Mouse (Mus musculus): ENCODE results near the gene Hoxb3. TPM values are rescaled to one million over a fixed set of nuclear protein-coding genes. Genes with fewer than 3 reads are reported as not detected.

Gene Hoxb3
- polyA plus RNA-seq, 1 experiment from 2014 or later, result 15.3 TPM

DNA sequence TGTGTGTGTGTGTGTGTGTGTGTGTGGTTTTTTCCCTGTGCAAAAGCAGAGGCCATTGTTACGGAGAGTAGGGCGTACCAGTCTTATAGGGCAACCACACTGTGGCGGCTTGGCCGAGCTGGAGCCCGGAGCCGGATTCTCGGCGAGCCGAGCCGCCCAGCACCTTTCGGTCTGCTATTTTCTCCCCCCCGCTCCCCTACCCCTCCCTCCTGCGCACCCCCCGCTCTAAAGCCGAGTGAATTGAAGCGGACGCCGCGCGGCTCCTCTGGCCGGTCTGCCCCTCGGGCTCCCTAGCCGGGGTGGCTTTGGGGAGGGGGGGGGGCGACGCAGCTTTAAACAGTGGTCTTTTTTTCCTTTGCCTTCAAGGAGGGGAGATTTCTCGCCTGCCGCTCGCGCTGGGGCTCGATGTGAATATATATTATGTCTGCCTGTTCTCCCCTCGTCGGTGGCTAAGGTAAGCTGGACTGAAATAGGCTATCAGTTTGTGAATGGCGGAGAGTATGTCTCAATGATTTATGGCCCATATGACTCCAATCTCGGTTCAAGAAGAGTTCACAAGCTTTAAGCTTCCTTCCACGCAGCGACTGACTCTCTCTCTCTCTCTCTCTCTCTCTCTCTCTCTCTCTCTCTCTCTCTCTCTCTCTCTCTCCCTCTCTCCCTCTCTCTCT, 17.7 kb downstream of the Hoxb3 start:
- peak; percentile 59 for ATAC-seq (ENCODE audit: low FRiP score)
- Histone ChIP-seq H3K9me3 (replicated peaks) (no peaks in the 10 kb centered on the region), H3K27ac (peak overlapping the region; percentile 95), H3K4me1 (peaks cover 21% of the 10 kb centered on the region), H3K9ac (peak overlapping the region; percentile 85), H3K27me3 (peaks cover 94% of the 10 kb centered on the region), H3K4me2 (replicated peaks) (peak overlapping the region; percentile 62), H3K4me3 (peak overlapping the region; percentile 42), H3K36me3 (no peaks in the 10 kb centered on the region)
- 1% methylated on average over 17 of the region's 36 CpGs for WGBS

GRCm38 (mm10) chr11:96341701-96342575, 18.8 kb downstream of the Hoxb3 start:
- ATAC-seq (ENCODE audit: low FRiP score), result no peak
- peak overlapping the region; percentile 95 for H3K27ac ChIP-seq
- H3K27me3 ChIP-seq, result peaks cover 94% of the 10 kb centered on the region
- no peaks in the 10 kb centered on the region for H3K9me3 ChIP-seq (replicated peaks)
- H3K9ac ChIP-seq, result peak overlapping the region; percentile 85
- H3K4me1 ChIP-seq, result peaks cover 26% of the 10 kb centered on the region
- peak overlapping the region; percentile 42 for H3K4me3 ChIP-seq
- peak overlapping the region; percentile 62 for H3K4me2 ChIP-seq (replicated peaks)
- no peaks in the 10 kb centered on the region for H3K36me3 ChIP-seq
- WGBS, result 2% methylated on average over 40 of the region's 40 CpGs

DNA sequence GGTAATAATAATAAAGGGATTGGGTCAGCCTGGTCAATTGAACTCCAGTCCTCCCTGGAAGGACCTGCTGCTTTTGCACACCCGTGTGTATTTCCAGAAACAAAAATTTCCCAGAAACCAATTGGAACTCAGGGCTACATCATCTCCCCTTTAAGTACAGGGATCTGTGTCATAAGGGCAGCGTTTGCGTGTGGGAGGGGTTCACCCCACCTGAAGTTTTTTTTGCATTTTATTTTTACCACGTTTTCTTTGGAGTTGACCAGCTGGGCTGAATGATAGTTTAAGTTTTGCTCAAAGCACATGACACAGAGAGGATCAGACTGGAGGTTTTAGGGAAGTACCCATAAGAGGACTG, 19.4 kb downstream of the Hoxb3 start:
- 0% methylated on average over 4 of the region's 4 CpGs for WGBS
- peak overlapping the region; percentile 62 for H3K4me2 ChIP-seq (replicated peaks)
- H3K9ac ChIP-seq, result peak overlapping the region; percentile 85
- H3K36me3 ChIP-seq, result no peaks in the 10 kb centered on the region
- H3K4me1 ChIP-seq, result peaks cover 26% of the 10 kb centered on the region
- no peaks in the 10 kb centered on the region for H3K9me3 ChIP-seq (replicated peaks)
- H3K4me3 ChIP-seq, result peak overlapping the region; percentile 42
- peaks cover 91% of the 10 kb centered on the region for H3K27me3 ChIP-seq
- H3K27ac ChIP-seq, result peak overlapping the region; percentile 95
- ATAC-seq (ENCODE audit: low FRiP score), result no peak

DNA sequence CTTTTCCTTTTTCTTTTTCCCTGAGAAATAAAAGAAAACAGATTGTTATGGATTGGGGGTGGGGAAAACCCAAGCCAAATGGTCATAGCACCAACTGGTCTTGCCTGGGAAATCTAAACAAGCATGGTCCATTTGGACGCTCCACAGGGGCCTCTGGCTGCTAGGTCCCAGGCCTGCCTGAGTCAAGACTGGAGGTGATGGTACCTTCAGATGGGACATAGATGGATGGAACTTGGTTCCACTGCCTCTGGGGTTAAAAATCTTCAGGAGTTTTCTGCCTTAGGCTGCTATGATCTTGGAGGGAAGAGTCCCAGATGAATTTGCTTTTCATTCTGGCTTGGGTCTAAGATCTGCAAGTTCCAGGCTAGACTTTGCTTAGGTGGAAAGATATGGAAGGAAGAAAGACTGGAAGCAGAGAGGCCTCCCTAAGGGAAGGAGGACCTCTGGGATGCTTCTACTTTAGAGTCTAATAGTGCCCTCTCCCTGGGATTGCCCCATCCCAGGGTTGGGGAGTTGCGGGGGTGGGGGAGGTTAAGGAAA, 20.1 kb downstream of the Hoxb3 start:
- Histone ChIP-seq H3K36me3 (no peaks in the 10 kb centered on the region), H3K4me2 (replicated peaks) (peak overlapping the region; percentile 62), H3K27ac (peak overlapping the region; percentile 95), H3K4me1 (peaks cover 30% of the 10 kb centered on the region), H3K27me3 (peaks cover 90% of the 10 kb centered on the region), H3K9me3 (replicated peaks) (no peaks in the 10 kb centered on the region), H3K9ac (peak overlapping the region; percentile 85), H3K4me3 (peak overlapping the region; percentile 42)
- no peak for ATAC-seq (ENCODE audit: low FRiP score)
- WGBS, result 8% methylated on average over 2 of the region's 2 CpGs

GRCm38 (mm10) chr11:96344061-96344877, 21.1 kb downstream of the Hoxb3 start:
- peaks cover 30% of the 10 kb centered on the region for H3K4me1 ChIP-seq
- peak overlapping the region; percentile 95 for H3K27ac ChIP-seq
- no peaks in the 10 kb centered on the region for H3K9me3 ChIP-seq (replicated peaks)
- H3K4me3 ChIP-seq, result peak overlapping the region; percentile 42
- peak overlapping the region; percentile 62 for H3K4me2 ChIP-seq (replicated peaks)
- ATAC-seq (ENCODE audit: low FRiP score), result peak; percentile 33; the same call in 1 of the 2 replicates
- peak overlapping the region; percentile 85 for H3K9ac ChIP-seq
- WGBS, result 2% methylated on average over 40 of the region's 40 CpGs
- H3K36me3 ChIP-seq, result no peaks in the 10 kb centered on the region
- peaks cover 88% of the 10 kb centered on the region for H3K27me3 ChIP-seq

DNA sequence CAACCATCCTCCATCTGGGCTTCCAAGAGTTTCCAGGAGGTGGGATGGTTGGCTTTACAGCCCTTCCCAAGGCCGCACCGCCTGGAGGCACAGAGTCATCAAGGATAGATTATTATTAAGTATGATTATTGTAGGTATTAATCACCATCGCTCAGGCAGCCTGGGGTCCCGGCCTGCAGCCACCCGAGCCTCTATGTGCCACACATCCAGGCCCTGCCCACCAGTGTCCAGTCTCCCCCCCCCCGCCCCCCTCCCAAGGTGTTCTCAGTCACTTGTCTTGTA, 21.7 kb downstream of the Hoxb3 start:
- 18% methylated on average over 6 of the region's 6 CpGs for WGBS
- peak overlapping the region; percentile 42 for H3K4me3 ChIP-seq
- peaks cover 35% of the 10 kb centered on the region for H3K4me1 ChIP-seq
- H3K36me3 ChIP-seq, result no peaks in the 10 kb centered on the region
- H3K27ac ChIP-seq, result peak overlapping the region; percentile 95
- peak overlapping the region; percentile 62 for H3K4me2 ChIP-seq (replicated peaks)
- ATAC-seq (ENCODE audit: low FRiP score), result no peak
- peak overlapping the region; percentile 85 for H3K9ac ChIP-seq
- no peaks in the 10 kb centered on the region for H3K9me3 ChIP-seq (replicated peaks)
- H3K27me3 ChIP-seq, result peaks cover 88% of the 10 kb centered on the region

GRCm38 (mm10) chr11:96345220-96345892, 22.2 kb downstream of the Hoxb3 start:
- Histone ChIP-seq H3K36me3 (no peaks in the 10 kb centered on the region), H3K27me3 (peaks cover 87% of the 10 kb centered on the region), H3K9me3 (replicated peaks) (no peaks in the 10 kb centered on the region), H3K4me3 (peak overlapping the region; percentile 42), H3K27ac (peak overlapping the region; percentile 95), H3K4me1 (peaks cover 39% of the 10 kb centered on the region), H3K9ac (peak overlapping the region; percentile 85), H3K4me2 (replicated peaks) (peak overlapping the region; percentile 62)
- under 1% methylated on average over 32 of the region's 56 CpGs for WGBS
- no peak for ATAC-seq (ENCODE audit: low FRiP score)

DNA sequence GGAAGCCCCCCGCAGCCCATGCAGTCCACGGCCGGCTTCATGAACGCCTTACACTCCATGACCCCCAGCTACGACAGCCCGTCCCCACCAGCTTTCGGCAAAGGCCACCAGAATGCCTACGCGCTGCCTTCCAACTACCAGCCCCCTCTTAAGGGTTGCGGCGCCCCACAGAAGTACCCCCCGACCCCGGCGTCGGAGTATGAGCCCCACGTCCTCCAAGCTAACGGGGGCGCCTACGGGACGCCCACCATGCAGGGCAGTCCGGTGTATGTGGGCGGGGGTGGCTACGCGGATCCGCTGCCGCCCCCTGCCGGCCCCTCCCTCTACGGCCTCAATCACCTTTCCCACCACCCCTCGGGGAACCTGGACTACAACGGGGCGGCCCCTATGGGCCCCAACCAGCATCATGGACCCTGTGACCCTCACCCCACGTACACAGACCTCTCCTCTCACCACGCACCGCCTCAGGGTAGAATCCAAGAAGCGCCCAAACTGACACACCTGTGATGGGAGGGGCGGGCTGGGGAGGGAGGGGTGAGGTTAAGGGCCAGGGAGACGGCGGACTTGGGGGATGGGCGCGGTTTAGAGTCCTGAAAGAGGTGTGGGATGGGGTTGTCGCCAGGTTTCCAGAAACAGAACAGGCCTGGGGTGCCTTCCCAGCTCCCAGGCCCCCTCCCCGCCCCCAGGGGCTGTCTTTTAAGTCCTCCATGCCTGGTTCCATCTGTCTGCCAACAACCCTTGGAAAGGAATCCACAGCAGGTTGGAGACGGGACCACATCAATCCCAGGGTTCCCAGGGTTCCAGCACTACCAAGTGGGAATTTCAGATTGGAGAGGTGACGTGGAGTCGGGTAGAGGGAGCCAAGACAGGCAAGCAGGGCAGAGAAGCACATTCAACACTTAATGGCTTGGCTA, 23.0 kb downstream of the Hoxb3 start:
- ATAC-seq (ENCODE audit: low FRiP score), result no peak
- peaks cover 46% of the 10 kb centered on the region for H3K4me1 ChIP-seq
- H3K36me3 ChIP-seq, result no peaks in the 10 kb centered on the region
- peaks cover 87% of the 10 kb centered on the region for H3K27me3 ChIP-seq
- 2% methylated on average over 44 of the region's 45 CpGs for WGBS
- no peaks in the 10 kb centered on the region for H3K9me3 ChIP-seq (replicated peaks)
- peak overlapping the region; percentile 62 for H3K4me2 ChIP-seq (replicated peaks)
- peak overlapping the region; percentile 95 for H3K27ac ChIP-seq
- peak overlapping the region; percentile 42 for H3K4me3 ChIP-seq
- peak overlapping the region; percentile 85 for H3K9ac ChIP-seq

- Histone ChIP-seq H3K4me2 (replicated peaks) (peak overlapping the region; percentile 62), H3K4me1 (peaks cover 46% of the 10 kb centered on the region), H3K9ac (0 out of 2 replicates have a peak overlapping the region, but pooled peaks have one; percentile 85), H3K27ac (peak overlapping the region; percentile 95), H3K36me3 (no peaks in the 10 kb centered on the region), H3K9me3 (replicated peaks) (no peaks in the 10 kb centered on the region), H3K27me3 (peaks cover 89% of the 10 kb centered on the region), H3K4me3 (no peak overlapping the region)
- no peak for ATAC-seq (ENCODE audit: low FRiP score)
- 28% methylated on average over 5 of the region's 5 CpGs for WGBS
These were observed 23.9 kb downstream of the Hoxb3 start for GRCm38 (mm10) chr11:96346916-96347520.

DNA sequence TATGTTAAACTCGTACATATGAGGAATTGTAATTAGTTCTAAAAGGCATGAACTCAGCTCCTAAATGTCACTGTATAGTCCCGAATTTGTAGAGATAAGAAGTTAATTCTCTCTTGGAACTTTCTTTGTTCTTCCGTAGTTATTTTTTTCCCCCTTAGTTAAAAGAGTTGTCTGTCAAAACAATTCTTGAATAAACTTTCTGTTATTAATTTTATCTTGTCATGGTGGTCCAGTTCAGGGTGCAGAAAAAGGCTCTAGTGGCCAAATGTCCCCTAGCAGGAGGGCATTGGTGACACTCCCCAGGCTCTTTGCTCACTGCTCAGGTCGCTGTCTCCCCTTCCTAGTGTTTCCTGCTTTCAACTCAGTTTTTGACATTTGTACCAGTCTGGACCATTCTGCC, 24.6 kb downstream of the Hoxb3 start:
- H3K4me3 ChIP-seq, result peak overlapping the region; percentile 24
- peaks cover 46% of the 10 kb centered on the region for H3K4me1 ChIP-seq
- H3K4me2 ChIP-seq (replicated peaks), result peak overlapping the region; percentile 47

More for the DNA sequence above, 24.6 kb downstream of the Hoxb3 start:
- 9% methylated on average over 4 of the region's 4 CpGs for WGBS
- Histone ChIP-seq H3K27me3 (peaks cover 90% of the 10 kb centered on the region), H3K9me3 (replicated peaks) (no peaks in the 10 kb centered on the region), H3K36me3 (no peaks in the 10 kb centered on the region), H3K27ac (peak overlapping the region; percentile 96), H3K9ac (no peak overlapping the region)
- no peak for ATAC-seq (ENCODE audit: low FRiP score)

Data from hindbrain, embryonic 12.5 days (tissue).